Mouse (Mus musculus) ES-Bruce4 (cell line): ENCODE results near the gene Pygm. TPM values are rescaled to one million over a fixed set of nuclear protein-coding genes. Genes with fewer than 3 reads are reported as not detected.

Experiments used
- H3K27ac ChIP-seq: 2 replicates; pipeline ENCODE4 v1.5.1; 2012; ENCODE audit warnings: low read length, inconsistent platforms; ENCODE audit not compliant: insufficient read depth
- H3K27me3 ChIP-seq: 2 replicates; pipeline ENCODE4 v1.6.1; 2012; ENCODE audit warnings: mild to moderate bottlenecking, low read length, inconsistent platforms; ENCODE audit not compliant: control insufficient read depth, poor library complexity, insufficient read depth, severe bottlenecking
- H3K36me3 ChIP-seq: 2 replicates; pipeline ENCODE4 v1.6.1; 2012; ENCODE audit warnings: inconsistent platforms, mild to moderate bottlenecking, low read length, moderate library complexity; ENCODE audit not compliant: control insufficient read depth, poor library complexity, insufficient read depth, severe bottlenecking
- H3K4me1 ChIP-seq: one replicate; pipeline ENCODE4 v1.8.1; 2011; ENCODE audit warnings: low read length; ENCODE audit not compliant: control insufficient read depth, insufficient read depth
- H3K4me3 ChIP-seq: 2 replicates; pipeline ENCODE4 v1.5.1; 2011; ENCODE audit warnings: low read depth, mild to moderate bottlenecking, low read length
- H3K9ac ChIP-seq: 2 replicates; pipeline ENCODE4 v1.6.1; 2012; ENCODE audit warnings: low read depth, mild to moderate bottlenecking, inconsistent platforms; ENCODE audit not compliant: poor library complexity, severe bottlenecking
- H3K9me3 ChIP-seq: replicated peaks from 2 replicates; pipeline ENCODE4 v1.6.1; 2012; ENCODE audit warnings: mild to moderate bottlenecking, low read length, inconsistent platforms; ENCODE audit not compliant: control insufficient read depth, poor library complexity, insufficient read depth, severe bottlenecking
- CTCF ChIP-seq: IDR thresholded peaks from one replicate; pipeline ENCODE4 v1.8.1; 2011; ENCODE audit warnings: low read depth, low read length
- EP300 ChIP-seq: IDR thresholded peaks from 2 replicates; pipeline ENCODE4 v1.6.1; 2011; ENCODE audit warnings: low read depth, low read length; ENCODE audit not compliant: insufficient read depth
- POLR2A ChIP-seq: IDR thresholded peaks from one replicate; pipeline ENCODE4 v1.8.1; 2011; ENCODE audit warnings: low read length; ENCODE audit not compliant: insufficient read depth
- polyA plus RNA-seq: library from polyadenylated mRNA; stranded (reverse); fragments of >200 nt; gene quantifications from 2 replicates; pipeline ENCODE4 v1.2.4, GENCODE M21; 2011; ENCODE audit warnings: low read depth; ENCODE audit not compliant: missing spikeins, insufficient read depth, insufficient read length

Pygm gene
- polyA plus RNA-seq, 1 experiment, result 4.1 TPM

GRCm38 (mm10) chr19:6418984-6419692 is 34.9 kb downstream of the Pygm start:
- no peak for TF ChIP-seq CTCF
- Histone ChIP-seq H3K27ac (no peak overlapping the region), H3K27me3 (no peaks in the 10 kb centered on the region)

DNA sequence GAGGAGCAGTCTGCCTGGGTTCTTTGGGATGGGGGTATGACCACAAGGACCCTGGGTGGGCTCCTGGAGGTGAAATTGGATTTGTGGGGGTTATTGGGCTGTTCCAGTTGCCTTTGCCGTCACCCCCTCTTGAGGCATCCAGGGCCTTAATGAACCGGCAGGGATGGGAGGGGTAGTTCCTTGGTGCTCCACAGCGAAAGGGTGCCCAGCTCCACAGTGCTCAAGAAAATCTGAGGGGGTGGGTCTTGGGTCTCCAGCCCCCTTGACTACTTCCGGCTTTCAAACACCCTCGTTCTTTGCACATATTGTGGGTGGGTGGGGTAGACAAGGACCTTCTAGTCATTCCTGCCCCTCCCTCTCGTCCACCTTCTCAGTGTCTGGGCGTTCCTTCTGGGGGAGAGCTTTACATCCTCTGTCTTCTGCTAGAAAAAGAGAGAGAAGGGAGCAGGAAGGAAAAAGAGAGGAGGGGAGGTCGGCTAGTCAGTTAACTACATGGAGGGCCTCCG is 35.7 kb downstream of the Pygm start:
- TF ChIP-seq EP300, result no peak
- peaks cover 4% of the 10 kb centered on the region for H3K4me1 ChIP-seq
- H3K27me3 ChIP-seq, result no peaks in the 10 kb centered on the region
- no peaks in the 10 kb centered on the region for H3K36me3 ChIP-seq
- no peak overlapping the region for H3K4me3 ChIP-seq
- no peak overlapping the region for H3K9ac ChIP-seq
- no peak overlapping the region for H3K27ac ChIP-seq
- H3K9me3 ChIP-seq, result no peaks in the 10 kb centered on the region

More at GRCm38 (mm10) chr19:6418984-6419692, 34.9 kb downstream of the Pygm start:
- H3K4me3 ChIP-seq, result no peak overlapping the region
- peaks cover 6% of the 10 kb centered on the region for H3K4me1 ChIP-seq
- H3K9ac ChIP-seq, result no peak overlapping the region
- H3K36me3 ChIP-seq, result no peaks in the 10 kb centered on the region
- H3K9me3 ChIP-seq, result no peaks in the 10 kb centered on the region

- no peaks in the 10 kb centered on the region for H3K27me3 ChIP-seq
Observed at GRCm38 (mm10) chr19:6420481-6421210, 36.4 kb downstream of the Pygm start.

GRCm38 (mm10) chr19:6421211-6421590 is 37.0 kb downstream of the Pygm start:
- TF ChIP-seq EP300 (no peak), POLR2A (no peak), CTCF (no peak)
- peaks cover 2% of the 10 kb centered on the region for H3K4me1 ChIP-seq
- no peak overlapping the region for H3K9ac ChIP-seq
- no peaks in the 10 kb centered on the region for H3K9me3 ChIP-seq
- H3K4me3 ChIP-seq, result no peak overlapping the region
- no peak overlapping the region for H3K27ac ChIP-seq
- no peaks in the 10 kb centered on the region for H3K27me3 ChIP-seq
- no peaks in the 10 kb centered on the region for H3K36me3 ChIP-seq

More at GRCm38 (mm10) chr19:6420481-6421210, 36.4 kb downstream of the Pygm start:
- Histone ChIP-seq H3K4me3 (no peak overlapping the region), H3K9me3 (no peaks in the 10 kb centered on the region), H3K36me3 (no peaks in the 10 kb centered on the region), H3K4me1 (peaks cover 2% of the 10 kb centered on the region), H3K9ac (no peak overlapping the region), H3K27ac (no peak overlapping the region)
- TF ChIP-seq CTCF (no peak), EP300 (no peak), POLR2A (no peak)

- H3K27me3 ChIP-seq, result no peaks in the 10 kb centered on the region
Observed at GRCm38 (mm10) chr19:6422014-6422413, 37.8 kb downstream of the Pygm start.

GRCm38 (mm10) chr19:6423241-6423640 is 39.0 kb downstream of the Pygm start:
- H3K36me3 ChIP-seq, result no peaks in the 10 kb centered on the region
- no peaks in the 10 kb centered on the region for H3K9me3 ChIP-seq
- H3K9ac ChIP-seq, result no peak overlapping the region
- no peaks in the 10 kb centered on the region for H3K27me3 ChIP-seq
- no peak overlapping the region for H3K4me3 ChIP-seq
- peaks cover 2% of the 10 kb centered on the region for H3K4me1 ChIP-seq
- no peak overlapping the region for H3K27ac ChIP-seq
- TF ChIP-seq POLR2A, result no peak
- no peak for TF ChIP-seq EP300
- TF ChIP-seq CTCF, result no peak

More at GRCm38 (mm10) chr19:6422014-6422413, 37.8 kb downstream of the Pygm start:
- TF ChIP-seq EP300, result no peak
- no peak for TF ChIP-seq CTCF
- TF ChIP-seq POLR2A, result no peak
- Histone ChIP-seq H3K4me1 (peaks cover 2% of the 10 kb centered on the region), H3K36me3 (no peaks in the 10 kb centered on the region), H3K27ac (no peak overlapping the region), H3K9me3 (no peaks in the 10 kb centered on the region), H3K4me3 (no peak overlapping the region), H3K9ac (no peak overlapping the region)
